Mouse (Mus musculus): Measurements from ENCODE around the gene Anpep.

Anpep gene

GRCm38 (mm10) chr7:79860811-79861210 lies at the start of gene Anpep:
Gene Anpep (minus strand): TSS chr7:79861059.
- H3K27me3 ChIP-seq (ENCODE audit: control insufficient read depth, insufficient read depth, low read length, poor library complexity, severe bottlenecking), result no peaks in the 10 kb centered on the region
- no peak for DNase-seq (ENCODE audit: low read depth, low spot score)
- H3K36me3 ChIP-seq (ENCODE audit: control insufficient read depth, insufficient read depth, low read length, poor library complexity, severe bottlenecking), result no peaks in the 10 kb centered on the region

DNA sequence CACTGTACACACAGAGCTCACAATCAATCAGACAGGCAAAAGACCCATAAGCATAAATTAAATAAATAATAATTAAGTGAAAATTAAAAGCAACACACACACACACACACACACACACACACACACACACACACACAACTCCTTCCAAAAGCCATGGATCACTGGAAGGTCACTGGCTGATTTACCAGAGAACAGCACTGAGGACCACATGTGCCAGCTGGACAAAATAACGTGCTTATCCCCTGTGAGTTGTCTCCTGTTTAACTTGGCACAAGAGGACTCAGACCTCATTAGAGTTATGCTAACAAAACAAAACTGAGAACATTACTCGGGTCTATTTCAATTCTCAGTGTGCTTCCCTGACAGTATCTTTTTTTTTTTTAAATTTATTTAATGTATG lies 46.5 kb upstream of the Anpep start:
- H3K36me3 ChIP-seq (ENCODE audit: control insufficient read depth, insufficient read depth, low read length, poor library complexity, severe bottlenecking), result peaks cover 20% of the 10 kb centered on the region
- no peak for DNase-seq (ENCODE audit: low read depth, low spot score)
- H3K27me3 ChIP-seq (ENCODE audit: control insufficient read depth, insufficient read depth, low read length, poor library complexity, severe bottlenecking), result no peaks in the 10 kb centered on the region

- no peaks in the 10 kb centered on the region for H3K27me3 ChIP-seq (ENCODE audit: control insufficient read depth, insufficient read depth, low read length, poor library complexity, severe bottlenecking)
- peaks cover 20% of the 10 kb centered on the region for H3K36me3 ChIP-seq (ENCODE audit: control insufficient read depth, insufficient read depth, low read length, poor library complexity, severe bottlenecking)
- DNase-seq (ENCODE audit: low read depth, low spot score), result no peak
Measured at GRCm38 (mm10) chr7:79906914-79907313, 46.1 kb upstream of the Anpep start.

DNA sequence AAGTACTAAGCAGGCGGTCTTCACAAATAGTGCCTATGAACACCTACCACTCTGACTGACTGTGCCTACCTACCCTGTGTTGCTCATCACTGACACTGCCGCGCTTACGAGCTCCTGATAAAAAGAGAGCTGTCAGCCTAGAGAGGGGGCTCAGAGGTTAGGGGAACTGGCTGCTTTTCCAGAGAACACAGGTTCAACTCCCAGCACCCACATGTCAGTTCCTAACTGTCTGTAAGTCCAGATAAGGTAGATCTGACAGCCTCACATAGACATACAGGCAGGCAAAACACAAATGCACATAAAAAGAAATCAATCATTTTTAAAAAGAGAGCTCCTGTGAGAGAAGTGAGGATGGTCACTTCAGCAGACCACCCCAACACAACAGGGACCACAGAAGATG lies 44.3 kb upstream of the Anpep start:
- peaks cover 14% of the 10 kb centered on the region for H3K36me3 ChIP-seq (ENCODE audit: control insufficient read depth, insufficient read depth, low read length, poor library complexity, severe bottlenecking)
- no peak for DNase-seq (ENCODE audit: low read depth, low spot score)

DNA sequence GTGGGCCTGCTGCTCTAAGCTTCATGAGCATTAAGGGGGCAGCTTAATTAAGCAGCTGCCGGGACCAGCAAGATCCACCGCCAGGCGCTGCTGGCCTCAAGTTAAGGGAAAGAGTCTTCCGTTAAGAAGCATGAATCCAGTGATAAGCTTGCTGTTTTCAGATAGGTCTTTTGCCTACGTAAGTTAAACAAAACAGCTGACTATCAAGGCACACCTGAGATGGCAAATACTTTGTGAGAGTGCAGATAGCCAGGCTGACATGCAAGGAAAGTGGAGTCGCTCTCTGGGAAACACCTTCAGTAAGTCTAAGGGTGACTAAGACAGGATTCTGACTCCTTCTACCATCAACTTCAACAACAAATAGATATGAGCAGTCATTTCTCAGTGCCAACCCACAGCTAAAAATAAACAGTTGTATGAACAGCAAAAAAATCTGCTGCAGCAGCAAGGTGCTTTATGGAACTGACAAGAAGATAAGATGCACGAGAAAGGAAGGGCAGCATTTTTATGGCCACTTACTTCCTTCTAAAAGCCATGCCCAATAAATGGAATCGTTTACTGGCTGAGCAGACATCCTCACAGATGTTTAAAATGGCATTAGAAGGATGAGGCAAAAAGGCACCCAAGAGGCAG lies 42.4 kb upstream of the Anpep start:
- H3K27me3 ChIP-seq (ENCODE audit: control insufficient read depth, insufficient read depth, low read length, poor library complexity, severe bottlenecking), result no peaks in the 10 kb centered on the region
- no peak for DNase-seq (ENCODE audit: low read depth, low spot score)
- peaks cover 5% of the 10 kb centered on the region for H3K36me3 ChIP-seq (ENCODE audit: control insufficient read depth, insufficient read depth, low read length, poor library complexity, severe bottlenecking)

More for the DNA sequence above, 44.3 kb upstream of the Anpep start:
- H3K27me3 ChIP-seq (ENCODE audit: control insufficient read depth, insufficient read depth, low read length, poor library complexity, severe bottlenecking), result no peaks in the 10 kb centered on the region

GRCm38 (mm10) chr7:79900753-79901152 lies 39.9 kb upstream of the Anpep start:
- DNase-seq (ENCODE audit: low read depth, low spot score), result no peak
- H3K36me3 ChIP-seq (ENCODE audit: control insufficient read depth, insufficient read depth, low read length, poor library complexity, severe bottlenecking), result peaks cover 5% of the 10 kb centered on the region
- no peaks in the 10 kb centered on the region for H3K27me3 ChIP-seq (ENCODE audit: control insufficient read depth, insufficient read depth, low read length, poor library complexity, severe bottlenecking)

DNA sequence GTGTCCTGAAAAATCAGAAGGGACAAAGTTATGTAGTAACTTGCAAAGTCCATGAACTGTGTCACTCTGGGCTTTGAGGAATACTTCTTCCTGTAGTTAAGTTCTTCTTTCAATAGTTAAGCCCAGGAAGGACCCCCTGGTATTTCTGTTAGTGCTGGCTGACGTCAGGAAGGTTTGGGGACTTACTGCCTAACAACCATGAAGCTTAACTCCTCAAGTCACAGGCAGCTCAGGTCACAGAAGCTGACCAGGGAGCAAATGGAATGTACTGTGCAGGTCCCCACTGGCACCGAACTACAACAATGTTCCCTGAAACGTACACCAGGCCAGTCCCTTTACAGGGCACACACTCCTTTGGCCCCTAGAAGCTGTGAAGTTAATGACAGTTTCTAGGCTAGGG lies 34.4 kb upstream of the Anpep start:
- no peak for DNase-seq (ENCODE audit: low read depth, low spot score)
- H3K36me3 ChIP-seq (ENCODE audit: control insufficient read depth, insufficient read depth, low read length, poor library complexity, severe bottlenecking), result no peaks in the 10 kb centered on the region; the same call in 1 of the 2 replicates
- no peaks in the 10 kb centered on the region for H3K27me3 ChIP-seq (ENCODE audit: control insufficient read depth, insufficient read depth, low read length, poor library complexity, severe bottlenecking)

- H3K27me3 ChIP-seq (ENCODE audit: control insufficient read depth, insufficient read depth, low read length, poor library complexity, severe bottlenecking), result no peaks in the 10 kb centered on the region
- no peaks in the 10 kb centered on the region; the same call in 1 of the 2 replicates for H3K36me3 ChIP-seq (ENCODE audit: control insufficient read depth, insufficient read depth, low read length, poor library complexity, severe bottlenecking)
- DNase-seq (ENCODE audit: low read depth, low spot score), result no peak
Measured at GRCm38 (mm10) chr7:79894790-79895189, 33.9 kb upstream of the Anpep start.

DNA sequence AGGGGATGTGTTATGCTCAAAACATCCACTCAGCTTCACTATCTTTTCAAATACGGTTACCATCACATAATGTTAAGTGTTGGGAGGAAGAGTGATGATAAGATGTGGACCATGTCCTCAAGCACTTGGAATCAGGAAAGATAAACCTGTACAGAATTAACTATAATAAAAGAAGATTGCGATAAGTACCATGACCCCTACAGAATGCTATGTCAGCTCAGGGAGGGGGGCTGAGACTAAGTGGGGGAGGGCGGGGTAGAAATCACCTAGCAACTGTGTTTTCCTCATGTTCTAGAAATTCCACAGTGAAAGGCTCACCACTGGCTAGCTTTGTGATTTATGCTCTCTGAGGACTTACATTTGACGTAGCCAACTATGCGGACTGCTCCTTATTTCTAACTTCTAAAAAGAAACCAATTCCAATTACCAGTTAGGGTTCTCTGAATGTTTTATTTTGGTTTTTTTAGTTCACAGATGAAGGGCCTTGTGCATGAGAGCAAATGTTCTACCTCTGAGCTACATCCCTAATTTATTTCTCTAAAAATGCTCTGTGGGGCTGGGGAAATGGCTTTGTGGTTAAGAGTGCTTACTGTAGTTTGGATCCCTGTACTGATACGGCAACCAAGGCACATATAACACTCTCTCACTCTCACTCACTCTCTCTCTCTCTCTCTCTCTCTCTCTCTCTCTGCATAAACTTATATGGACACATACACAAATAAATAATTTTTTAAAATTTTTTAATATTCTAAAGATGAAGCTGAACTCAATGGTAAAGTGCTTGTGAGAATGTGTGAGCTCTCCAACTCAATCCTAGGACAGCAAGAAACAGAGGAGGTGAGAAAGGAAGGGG lies 31.9 kb upstream of the Anpep start:
- H3K27me3 ChIP-seq (ENCODE audit: control insufficient read depth, insufficient read depth, low read length, poor library complexity, severe bottlenecking), result no peaks in the 10 kb centered on the region
- no peaks in the 10 kb centered on the region; the same call in 1 of the 2 replicates for H3K36me3 ChIP-seq (ENCODE audit: control insufficient read depth, insufficient read depth, low read length, poor library complexity, severe bottlenecking)
- no peak for DNase-seq (ENCODE audit: low read depth, low spot score)

DNA sequence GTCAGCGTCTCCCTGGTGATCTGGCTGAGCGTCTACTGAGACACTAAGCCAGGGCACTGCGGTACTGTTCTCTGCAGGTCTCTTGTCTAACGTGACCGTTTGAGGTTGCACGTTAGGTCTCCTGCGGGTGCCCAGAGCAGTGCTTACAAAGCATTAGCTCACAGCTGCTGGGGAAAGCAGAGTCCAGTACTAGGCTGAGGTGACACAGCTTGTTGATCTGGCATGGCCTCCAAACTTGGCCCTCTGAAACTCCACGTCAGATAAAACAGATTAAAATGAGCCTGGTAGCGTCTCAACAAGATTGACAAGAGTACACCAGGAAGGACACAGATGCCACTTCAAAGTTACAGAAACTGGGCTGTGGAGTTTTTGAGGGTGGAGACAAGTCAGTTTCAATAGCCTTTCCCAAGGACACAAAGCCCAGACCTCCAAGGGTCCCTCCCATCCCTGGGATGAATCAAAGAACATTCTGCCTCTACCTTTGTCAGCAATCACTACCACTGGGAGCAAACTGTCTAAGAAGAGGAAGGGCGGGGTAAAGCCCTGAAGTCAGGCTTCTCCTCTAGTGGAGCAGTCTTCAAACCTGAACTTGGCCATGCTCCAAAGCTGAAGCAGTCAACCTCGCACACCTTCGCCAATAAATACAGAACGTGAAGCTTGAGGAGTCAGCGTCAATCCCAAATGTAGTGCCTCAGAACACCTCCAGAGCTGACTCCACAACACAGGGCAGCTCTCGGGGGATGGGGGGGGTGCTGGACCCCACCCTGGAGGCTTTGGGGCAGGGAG lies 29.8 kb upstream of the Anpep start:
- H3K27me3 ChIP-seq (ENCODE audit: control insufficient read depth, insufficient read depth, low read length, poor library complexity, severe bottlenecking), result no peaks in the 10 kb centered on the region
- no peaks in the 10 kb centered on the region; the same call in none of the 2 replicates for H3K36me3 ChIP-seq (ENCODE audit: control insufficient read depth, insufficient read depth, low read length, poor library complexity, severe bottlenecking)
- no peak for DNase-seq (ENCODE audit: low read depth, low spot score)

- no peak for DNase-seq (ENCODE audit: low read depth, low spot score)
- H3K36me3 ChIP-seq (ENCODE audit: control insufficient read depth, insufficient read depth, low read length, poor library complexity, severe bottlenecking), result no peaks in the 10 kb centered on the region; the same call in none of the 2 replicates
- H3K27me3 ChIP-seq (ENCODE audit: control insufficient read depth, insufficient read depth, low read length, poor library complexity, severe bottlenecking), result no peaks in the 10 kb centered on the region
Measured at GRCm38 (mm10) chr7:79888603-79889002, 27.7 kb upstream of the Anpep start.

- Histone ChIP-seq H3K36me3 (ENCODE audit: control insufficient read depth, insufficient read depth, low read length, poor library complexity, severe bottlenecking) (peaks cover 4% of the 10 kb centered on the region; the same call in 1 of the 2 replicates), H3K27me3 (ENCODE audit: control insufficient read depth, insufficient read depth, low read length, poor library complexity, severe bottlenecking) (no peaks in the 10 kb centered on the region)
- no peak for DNase-seq (ENCODE audit: low read depth, low spot score)
Measured at GRCm38 (mm10) chr7:79883613-79884334, 22.9 kb upstream of the Anpep start.

GRCm38 (mm10) chr7:79881901-79882300 lies 21.0 kb upstream of the Anpep start:
- DNase-seq (ENCODE audit: low read depth, low spot score), result no peak
- Histone ChIP-seq H3K27me3 (ENCODE audit: control insufficient read depth, insufficient read depth, low read length, poor library complexity, severe bottlenecking) (no peaks in the 10 kb centered on the region), H3K36me3 (ENCODE audit: control insufficient read depth, insufficient read depth, low read length, poor library complexity, severe bottlenecking) (peaks cover 4% of the 10 kb centered on the region; the same call in 1 of the 2 replicates)

DNA sequence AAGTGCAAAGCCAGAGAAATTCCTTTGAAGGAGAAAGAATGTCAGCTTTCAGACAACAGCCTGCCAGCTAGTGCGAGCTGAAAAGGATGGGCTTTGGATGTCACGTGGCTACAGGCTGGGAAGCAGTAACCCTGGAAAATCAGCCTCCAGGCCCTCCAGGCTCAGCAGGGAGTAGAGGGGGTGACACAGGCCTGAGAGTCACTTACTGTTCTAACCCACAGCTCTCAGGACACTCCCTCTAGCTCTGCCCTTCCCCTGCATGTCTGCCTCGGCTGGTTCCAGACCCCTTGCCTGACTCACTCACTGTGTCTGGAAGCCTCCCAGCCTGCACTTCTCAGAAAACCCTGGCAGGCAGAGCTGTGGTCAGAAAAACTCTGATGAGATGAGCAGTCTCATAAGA lies 20.1 kb upstream of the Anpep start:
- DNase-seq (ENCODE audit: low read depth, low spot score), result no peak
- H3K27me3 ChIP-seq (ENCODE audit: control insufficient read depth, insufficient read depth, low read length, poor library complexity, severe bottlenecking), result no peaks in the 10 kb centered on the region

More for the DNA sequence above, 20.1 kb upstream of the Anpep start:
- H3K36me3 ChIP-seq (ENCODE audit: control insufficient read depth, insufficient read depth, low read length, poor library complexity, severe bottlenecking), result peaks cover 4% of the 10 kb centered on the region; the same call in 1 of the 2 replicates

Data from splenic B cell, adult 2 months (primary cell).